Mouse (Mus musculus): ENCODE measurements around the gene Hist2h3c2.

Hist2h3c2 gene

GRCm38 (mm10) chr3:96195616-96196313 is 43.2 kb downstream of the Hist2h3c2 start:
- peak; percentile 36 for DNase-seq

GRCm38 (mm10) chr3:96194966-96195365 is 44.0 kb downstream of the Hist2h3c2 start:
- no peak for DNase-seq

GRCm38 (mm10) chr3:96192977-96193376 is 46.0 kb downstream of the Hist2h3c2 start:
- no peak for DNase-seq
